Mouse (Mus musculus): ENCODE results near the gene Farp1.
"Not testable (repeated sequence)": the region's sequence is repeated elsewhere in the genome, so short reads cannot be mapped to it uniquely, and the experiment has no call there.

The Farp1 gene

DNA sequence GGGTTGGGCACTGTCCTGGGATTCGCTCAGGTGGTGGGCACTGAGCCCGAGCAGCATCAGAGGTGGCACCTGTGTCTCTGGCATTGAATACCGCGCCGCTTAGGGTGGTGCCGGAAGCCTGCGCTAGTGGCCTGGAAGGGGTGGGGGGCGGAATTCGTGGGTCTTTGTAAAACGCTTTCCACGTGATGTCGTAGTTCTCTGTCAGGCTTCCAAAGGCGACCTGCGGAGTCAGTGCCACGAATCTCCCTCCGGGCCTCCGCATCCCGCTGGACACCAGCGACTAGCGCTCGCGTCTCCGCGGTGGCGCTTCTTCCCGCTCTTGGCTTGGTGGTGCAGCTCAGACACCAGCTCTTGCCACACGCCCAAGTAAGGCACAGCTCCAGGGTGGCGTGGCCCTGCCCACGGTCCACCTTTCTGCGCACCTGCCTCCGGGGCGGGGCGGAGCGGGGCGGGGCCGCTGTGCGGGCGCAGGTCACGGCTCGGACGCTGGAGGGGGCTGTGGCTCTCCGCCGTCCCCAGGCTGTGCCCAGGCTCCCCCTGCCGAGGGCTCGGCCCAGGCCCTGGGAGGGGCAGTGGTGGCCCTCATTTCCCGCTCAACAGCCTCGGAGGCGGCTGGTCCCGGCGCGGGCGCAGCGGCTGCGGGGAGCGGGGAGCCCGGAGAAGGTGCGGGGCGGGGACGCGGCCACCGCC is at the start of gene Farp1:
Gene Farp1, plus strand, starts transcription at position 228 of the 690 bp plus-strand sequence.
- peak; percentile 91 for DNase-seq

GRCm38 (mm10) chr14:120989126-120989525 is 45.9 kb upstream of the Farp1 start:
- DNase-seq: no peak

GRCm38 (mm10) chr14:120997686-120998085 is 37.3 kb upstream of the Farp1 start:
- DNase-seq: no peak

DNA sequence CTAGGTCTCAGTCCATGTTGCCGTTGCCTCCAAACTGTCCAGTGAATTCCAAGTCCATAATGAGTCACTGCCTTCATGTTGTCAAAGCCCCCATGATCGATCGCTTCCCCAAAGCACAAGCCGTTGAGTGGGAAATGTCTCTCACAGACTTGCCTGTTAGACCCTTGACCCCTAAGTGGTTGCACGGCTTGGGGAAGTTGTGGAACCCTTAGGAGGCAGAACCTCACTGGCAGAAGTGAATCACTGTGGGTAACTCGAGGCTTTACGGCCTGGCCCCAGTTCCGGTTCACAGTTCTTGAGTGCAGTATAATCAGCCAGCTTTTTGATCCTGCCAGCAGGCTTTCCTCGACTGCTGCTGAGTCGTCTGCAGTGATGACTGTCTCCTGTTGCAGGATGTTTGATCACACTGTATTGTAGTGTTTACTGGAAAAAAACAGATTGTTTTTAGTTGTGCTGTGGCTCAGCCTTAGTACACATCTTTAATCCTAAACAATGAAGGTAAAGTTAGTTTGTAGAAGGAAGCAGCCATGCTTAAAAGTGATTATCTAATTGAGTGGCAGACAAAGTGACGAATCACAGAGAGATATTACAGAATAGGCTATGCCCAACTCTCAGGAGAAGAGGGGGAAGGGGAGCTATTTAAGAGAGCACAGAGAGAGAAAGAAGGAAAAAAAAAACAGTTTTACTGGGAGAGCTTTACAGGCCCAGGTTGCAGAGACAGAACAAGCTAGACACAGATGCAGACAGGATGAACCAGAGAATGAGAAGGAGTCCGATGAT is 34.2 kb upstream of the Farp1 start:
- no peak for DNase-seq

GRCm38 (mm10) chr14:121005621-121006020 is 29.4 kb upstream of the Farp1 start:
- no peak for DNase-seq

DNA sequence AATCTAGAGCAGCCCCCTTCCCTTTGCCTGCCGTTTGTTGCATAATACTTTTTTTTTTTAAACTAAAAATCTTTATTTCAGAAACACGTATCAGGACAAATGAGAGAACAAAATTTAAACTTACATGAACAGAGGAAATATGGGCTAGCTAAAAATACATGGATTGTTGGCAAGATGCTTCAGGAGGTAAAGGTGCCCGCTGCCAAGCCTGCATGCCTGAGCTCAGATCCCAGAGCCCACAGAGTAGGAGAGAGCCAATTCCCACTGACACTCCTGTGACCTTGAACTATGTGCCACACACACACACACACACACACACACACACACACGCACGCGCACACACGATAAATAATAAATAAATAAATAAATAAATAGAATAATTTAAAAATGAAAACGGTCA is 29.0 kb upstream of the Farp1 start:
- DNase-seq: no peak

GRCm38 (mm10) chr14:121015114-121015690 is 19.8 kb upstream of the Farp1 start:
- no peak for DNase-seq

DNA sequence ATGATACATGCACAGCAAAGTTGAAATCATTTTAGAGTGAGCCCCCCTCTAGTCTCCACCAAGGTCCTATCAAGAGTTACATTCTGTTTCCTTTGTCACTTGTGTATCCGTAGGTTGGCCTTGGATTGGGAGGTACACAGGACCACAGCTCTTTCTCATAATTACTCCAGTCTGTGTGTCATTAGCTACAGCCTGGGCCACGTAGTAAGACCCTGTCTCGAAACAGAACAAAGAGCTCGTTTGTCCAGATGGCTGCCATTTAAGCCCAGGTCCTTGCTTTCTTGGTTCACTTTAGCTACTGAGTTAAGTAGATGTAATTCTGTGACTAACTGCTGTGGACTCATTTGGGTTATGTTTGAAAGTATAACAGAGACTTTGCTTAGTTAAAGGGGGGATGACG is 12.6 kb upstream of the Farp1 start:
- DNase-seq: no peak

DNA sequence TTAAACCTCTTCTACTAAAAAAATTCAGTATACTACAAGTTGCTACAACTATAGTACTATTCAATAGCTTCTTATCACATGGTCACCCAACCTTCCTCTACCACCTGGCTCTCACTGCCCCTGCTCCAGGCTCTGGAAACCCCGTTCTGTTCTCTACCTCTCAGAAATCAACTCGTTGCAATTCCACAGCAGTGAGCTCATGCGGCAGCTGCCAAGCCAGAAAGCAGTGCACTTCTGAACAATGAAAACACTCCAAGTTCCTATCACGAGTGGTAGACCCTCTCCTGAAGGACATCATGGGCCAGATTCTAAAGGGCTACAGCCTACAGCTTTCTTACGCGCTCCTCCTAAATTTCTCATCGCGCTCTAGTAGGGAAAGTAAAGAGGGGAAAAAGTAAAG is 9.6 kb upstream of the Farp1 start:
- no peak for DNase-seq

DNA sequence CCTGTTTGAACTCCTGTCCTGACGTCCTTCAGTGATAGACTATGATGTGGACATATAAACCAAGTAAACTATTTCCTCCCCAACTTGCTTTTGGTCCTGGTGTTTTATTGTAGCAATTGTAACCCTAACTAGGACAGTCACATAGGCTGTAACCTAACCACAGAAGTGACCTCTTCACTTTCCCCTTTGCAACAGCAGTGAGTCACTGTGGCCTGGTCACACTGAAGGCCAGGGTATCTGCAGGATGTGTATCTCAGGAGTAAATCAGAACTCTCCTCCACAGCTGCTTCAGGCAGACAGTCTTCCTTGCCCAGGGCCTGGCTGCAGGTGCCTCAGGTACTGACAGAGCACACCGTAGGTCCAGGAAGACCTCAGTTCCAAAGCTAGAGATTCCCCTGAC is 3.6 kb upstream of the Farp1 start:
- DNase-seq: no peak

DNA sequence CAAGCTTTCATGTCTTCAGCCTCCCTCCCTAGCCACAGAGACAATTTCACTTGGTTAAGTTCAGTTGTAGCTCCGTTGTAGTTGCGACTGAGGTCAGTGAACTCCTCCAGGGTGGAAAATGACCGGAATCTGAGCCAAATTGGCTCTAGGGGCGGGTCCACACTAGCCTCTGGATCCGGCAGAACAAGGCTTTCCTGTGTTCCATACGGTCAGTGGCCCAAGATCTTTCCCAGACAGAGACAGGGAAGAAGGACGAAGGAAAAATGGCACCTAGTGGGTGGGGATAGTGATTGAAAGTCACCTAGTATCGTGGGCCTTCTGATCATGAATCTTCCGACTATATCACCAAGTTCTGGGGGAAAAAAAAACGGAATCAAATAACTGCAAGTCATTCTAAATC is 475 bp upstream of the Farp1 start:
- DNase-seq: peak; percentile 64

DNA sequence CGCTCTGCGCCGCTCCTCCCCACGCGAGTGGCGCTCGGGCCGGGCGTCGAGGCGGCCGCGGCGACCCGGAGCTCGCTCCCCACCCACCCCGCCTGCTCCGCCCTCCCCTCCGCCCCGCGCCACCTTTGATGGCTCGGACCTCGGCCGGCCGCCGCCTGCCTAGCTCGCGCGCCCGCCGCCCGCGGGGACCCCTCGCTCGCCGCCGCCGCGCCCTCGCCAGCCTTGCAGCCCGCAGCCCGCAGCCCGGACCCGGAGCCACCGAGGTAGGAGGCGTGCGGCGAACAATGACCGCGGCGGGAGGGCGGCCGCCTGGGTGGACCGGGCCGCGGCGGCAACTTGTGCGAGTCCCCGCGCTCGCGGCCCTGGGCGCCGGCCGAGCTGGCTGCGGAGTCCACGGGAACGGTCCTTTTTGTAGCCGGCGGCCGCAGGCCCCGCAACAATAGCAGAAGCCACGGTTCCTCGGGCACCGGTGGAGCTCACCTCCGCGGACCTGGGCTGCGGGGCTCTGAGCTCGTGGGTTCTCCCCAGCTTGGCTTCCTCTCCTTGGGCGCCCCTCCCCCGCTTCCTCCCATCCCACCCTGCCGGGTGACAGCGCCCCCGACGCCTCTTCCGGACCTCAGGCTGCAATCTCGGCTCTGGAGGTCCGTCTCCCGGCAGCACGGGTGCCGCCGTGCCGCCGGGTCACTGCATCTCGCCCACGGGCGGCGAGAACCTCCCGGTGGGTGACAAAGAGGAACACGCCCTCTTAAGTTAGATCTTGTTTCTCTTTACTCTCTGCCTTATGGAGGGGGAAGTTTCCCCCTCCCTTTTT is 868 bp downstream of the Farp1 start:
- peak; percentile 46 for DNase-seq

DNA sequence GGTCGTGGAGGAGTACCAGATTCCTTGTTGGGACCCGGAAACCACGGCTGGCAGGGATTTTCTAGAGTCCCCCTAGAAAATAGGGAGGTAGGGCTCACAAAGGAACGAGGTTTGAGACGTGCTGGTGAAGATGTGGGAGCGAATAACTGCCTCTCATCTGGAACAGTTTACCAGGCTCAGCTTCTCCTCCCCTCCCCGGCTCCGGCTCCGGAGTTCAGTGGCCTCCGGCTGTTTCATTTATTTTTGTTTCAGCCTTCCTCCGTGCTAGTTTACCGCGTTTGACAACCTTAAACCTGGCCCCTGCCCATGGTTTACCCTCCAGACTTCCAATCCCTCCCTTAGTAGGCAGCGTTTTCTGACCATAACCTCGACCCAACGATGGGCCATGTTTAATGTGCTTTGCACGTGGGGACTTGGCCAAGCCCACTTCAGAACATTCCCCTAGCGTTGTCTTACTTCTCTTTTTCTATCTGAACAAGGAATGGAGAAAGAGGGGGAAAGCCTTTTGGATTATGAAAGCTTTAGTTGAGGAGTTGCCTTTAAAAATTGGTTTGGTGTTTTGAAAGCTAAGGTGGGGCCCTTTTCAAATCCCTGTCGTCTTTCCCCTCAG is 1.7 kb downstream of the Farp1 start:
- peak; percentile 28 for DNase-seq

DNA sequence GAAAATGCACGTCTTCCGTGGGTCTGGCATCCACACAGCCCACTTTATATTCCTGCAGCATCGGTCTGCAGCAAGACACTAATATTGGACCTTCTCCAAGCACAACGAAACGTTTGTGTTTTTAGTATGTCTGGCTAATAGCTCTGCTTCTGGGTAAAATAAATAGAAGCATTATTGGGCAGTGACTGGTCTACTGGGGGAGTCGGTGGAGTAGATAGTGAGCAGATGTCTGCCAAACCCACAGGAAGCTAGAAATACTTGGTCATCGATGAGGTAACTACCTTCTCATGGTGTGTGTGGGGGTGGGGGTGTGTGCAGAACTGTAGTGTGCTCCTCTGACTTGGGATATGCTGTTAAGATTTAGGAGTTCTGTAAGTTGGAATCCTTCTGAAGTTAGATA is 2.3 kb downstream of the Farp1 start:
- no peak for DNase-seq

DNA sequence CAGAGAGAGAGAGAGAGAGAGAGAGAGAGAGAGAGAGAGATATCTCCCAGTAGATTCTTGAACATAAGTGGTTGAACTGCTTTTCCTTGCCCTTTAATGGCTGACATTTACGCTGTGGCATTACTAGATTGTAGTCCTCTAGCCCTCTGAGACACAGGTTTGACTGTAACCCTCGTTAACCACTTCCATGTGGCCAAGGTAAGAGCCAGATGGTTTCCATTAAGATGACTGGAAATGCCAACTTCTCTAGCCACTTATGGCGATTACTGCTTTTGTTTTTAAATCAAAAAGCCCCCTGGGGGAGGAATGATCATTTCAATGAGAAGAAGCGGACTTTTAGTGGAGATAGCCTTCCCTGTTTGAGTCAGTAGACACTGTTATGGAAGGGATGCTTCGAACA is 3.7 kb downstream of the Farp1 start:
- no peak for DNase-seq

DNA sequence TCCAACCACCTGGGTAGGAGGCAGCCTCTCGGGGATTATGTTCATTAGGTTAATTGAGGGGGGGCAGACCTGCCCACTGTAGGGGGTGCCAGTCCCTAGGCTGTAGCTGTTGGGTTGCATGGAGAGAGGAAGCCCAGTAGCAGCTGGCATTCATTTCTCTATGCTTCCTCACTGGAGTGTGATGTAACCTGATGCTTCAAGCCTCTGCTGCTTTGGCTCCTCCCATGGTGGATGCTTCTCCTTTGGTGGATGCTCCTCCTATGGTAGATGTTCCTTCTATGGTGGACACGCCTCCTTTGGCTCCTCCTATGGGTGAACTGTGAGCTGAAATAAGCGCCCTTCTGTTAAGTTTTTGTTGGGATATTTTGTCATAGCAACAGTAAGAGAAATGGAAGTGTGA is 9.1 kb downstream of the Farp1 start:
- DNase-seq: no peak

- no peak for DNase-seq
Observed at GRCm38 (mm10) chr14:121046313-121046961, 11.4 kb downstream of the Farp1 start.

- DNase-seq: no peak
Observed at GRCm38 (mm10) chr14:121047780-121048179, 12.8 kb downstream of the Farp1 start.

- DNase-seq: not testable (repeated sequence)
Observed at GRCm38 (mm10) chr14:121051002-121051401, 16.0 kb downstream of the Farp1 start.

GRCm38 (mm10) chr14:121053020-121053518 is 18.1 kb downstream of the Farp1 start:
- peak; percentile 81 for DNase-seq

DNA sequence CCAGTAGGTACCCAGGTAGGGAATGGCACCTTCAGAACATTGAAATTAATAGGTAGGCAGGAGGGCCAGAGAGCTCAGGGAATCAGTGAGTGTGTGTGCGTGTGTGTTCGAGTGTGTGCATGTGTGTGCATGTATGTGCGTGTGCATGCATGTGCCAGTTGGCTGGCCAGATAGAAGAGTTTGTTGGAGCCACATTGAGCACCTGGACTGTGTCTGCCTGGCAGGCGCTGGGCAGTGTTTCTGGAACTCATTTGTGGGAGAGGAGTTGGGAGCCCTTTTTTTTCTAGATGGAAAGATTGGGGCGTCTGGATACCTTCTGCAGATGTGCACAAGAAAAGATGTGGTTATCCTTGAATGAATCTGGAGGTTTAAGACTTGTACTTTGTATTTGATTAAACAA is 19.1 kb downstream of the Farp1 start:
- DNase-seq: no peak

GRCm38 (mm10) chr14:121057750-121058149 is 22.8 kb downstream of the Farp1 start:
- DNase-seq: no peak

Measured in kidney, adult 11 months (tissue).